Mouse (Mus musculus): ENCODE measurements around the gene Ostm1.

- no peak for TF ChIP-seq POLR2A (IDR thresholded peaks at IDR 0.05; ENCODE audit: extremely low read depth, insufficient read depth, low read length)
- no peak for TF ChIP-seq CTCF (IDR thresholded peaks at IDR 0.05; ENCODE audit: low read depth, low read length)
These were observed 97.0 kb downstream of the Ostm1 start for GRCm38 (mm10) chr10:42680582-42681001.

Data from liver, adult 2 months (tissue).